Mouse (Mus musculus) midbrain, embryonic 13.5 days (tissue): ENCODE measurements at regions not wholly inside any gene's neighbourhood (a gene's known extent, or its start where the extent isn't known, plus 50 kb on each side); places are given as distances from the start of the nearest gene placed in this dataset.

ENCODE experiments used
- ATAC-seq: fragments of 200-750 bp; cut with Nextera tagmentation; 2 replicates; pipeline ENCODE4 v1.8.0; 2017; ENCODE audit warnings: mild to moderate bottlenecking, moderate TSS enrichment, moderate library complexity
- H3K27ac ChIP-seq: fragments of 300-500 bp; sonication (generic); 2 replicates; pipeline ENCODE4 v1.5.1; 2015; ENCODE audit warnings: inconsistent platforms, mild to moderate bottlenecking, moderate library complexity
- H3K27me3 ChIP-seq: fragments of 300-500 bp; sonication (generic); 2 replicates; pipeline ENCODE4 v1.6.1; 2015; ENCODE audit warnings: mild to moderate bottlenecking, inconsistent platforms
- H3K36me3 ChIP-seq: fragments of 300-500 bp; sonication (generic); 2 replicates; pipeline ENCODE4 v1.6.1; 2015; ENCODE audit warnings: mild to moderate bottlenecking, inconsistent platforms
- H3K4me1 ChIP-seq: fragments of 300-500 bp; sonication (generic); replicated peaks from 2 replicates; pipeline ENCODE4 v1.6.1; 2015; ENCODE audit warnings: inconsistent platforms
- H3K4me2 ChIP-seq: fragments of 300-500 bp; sonication (generic); replicated peaks from 2 replicates; pipeline ENCODE4 v1.6.1; 2015; ENCODE audit warnings: moderate library complexity, mild to moderate bottlenecking, inconsistent platforms
- H3K4me3 ChIP-seq: fragments of 300-500 bp; sonication (generic); replicated peaks from 2 replicates; pipeline ENCODE4 v1.5.1; 2015; ENCODE audit warnings: mild to moderate bottlenecking, inconsistent platforms
- H3K9ac ChIP-seq: fragments of 300-500 bp; sonication (generic); replicated peaks from 2 replicates; pipeline ENCODE4 v1.6.1; 2015; ENCODE audit warnings: mild to moderate bottlenecking, inconsistent platforms
- H3K9me3 ChIP-seq: fragments of 300-500 bp; sonication (generic); 2 replicates; pipeline ENCODE4 v1.6.1; 2016; ENCODE audit warnings: mild to moderate bottlenecking, inconsistent platforms
- WGBS: fragments of 180-500 bp; shearing (Covaris S2); methylation state at CpG from one replicate; pipeline ENCODE4 v1.1.7; 2015; 5-methylcytosine and 5-hydroxymethylcytosine counted together

DNA sequence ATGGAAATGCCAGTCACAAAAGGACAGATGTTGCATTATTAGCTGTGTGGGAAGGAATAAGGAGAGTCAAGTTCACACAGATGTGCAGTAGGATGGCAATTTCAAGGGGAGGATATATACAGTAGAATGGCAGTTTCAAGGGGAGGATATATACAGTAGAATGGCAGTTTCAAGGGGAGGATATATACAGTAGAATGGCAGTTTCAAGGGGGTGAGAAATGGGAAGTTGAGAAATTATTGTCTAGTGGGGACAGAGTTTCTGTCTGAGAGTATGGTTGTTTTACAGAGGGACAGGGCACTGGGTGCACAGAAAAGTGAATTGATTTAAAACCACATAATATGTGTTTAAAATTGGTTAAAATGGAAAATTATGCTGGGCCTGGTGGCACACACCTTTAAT lies 54.8 kb upstream of the Scel start:
- Histone ChIP-seq H3K4me2 (no peak overlapping the region), H3K4me3 (no peak overlapping the region), H3K9me3 (no peaks in the 10 kb centered on the region), H3K27ac (no peak overlapping the region), H3K9ac (no peak overlapping the region), H3K4me1 (peaks cover 5% of the 10 kb centered on the region), H3K36me3 (no peaks in the 10 kb centered on the region), H3K27me3 (no peaks in the 10 kb centered on the region)
- ATAC-seq: no peak

- H3K9ac ChIP-seq: no peak overlapping the region
- H3K9me3 ChIP-seq: no peaks in the 10 kb centered on the region
- H3K36me3 ChIP-seq: no peaks in the 10 kb centered on the region
- no peaks in the 10 kb centered on the region for H3K27me3 ChIP-seq
- no peak overlapping the region for H3K27ac ChIP-seq
- 96% methylated on average over 1 of the region's 1 CpGs for WGBS
- no peaks in the 10 kb centered on the region for H3K4me1 ChIP-seq
- ATAC-seq: no peak
- H3K4me2 ChIP-seq: no peak overlapping the region
- H3K4me3 ChIP-seq: no peak overlapping the region
These were observed 57.0 kb upstream of the Scel start for GRCm38 (mm10) chr14:103456106-103456505.

GRCm38 (mm10) chr14:103450756-103451155 lies 62.4 kb upstream of the Scel start:
- H3K27me3 ChIP-seq: no peaks in the 10 kb centered on the region
- no peak overlapping the region for H3K4me2 ChIP-seq
- 95% methylated on average over 6 of the region's 6 CpGs for WGBS
- H3K9ac ChIP-seq: no peak overlapping the region
- no peaks in the 10 kb centered on the region for H3K36me3 ChIP-seq
- no peak overlapping the region for H3K4me3 ChIP-seq
- no peaks in the 10 kb centered on the region for H3K9me3 ChIP-seq
- ATAC-seq: no peak
- H3K27ac ChIP-seq: no peak overlapping the region
- H3K4me1 ChIP-seq: no peaks in the 10 kb centered on the region

DNA sequence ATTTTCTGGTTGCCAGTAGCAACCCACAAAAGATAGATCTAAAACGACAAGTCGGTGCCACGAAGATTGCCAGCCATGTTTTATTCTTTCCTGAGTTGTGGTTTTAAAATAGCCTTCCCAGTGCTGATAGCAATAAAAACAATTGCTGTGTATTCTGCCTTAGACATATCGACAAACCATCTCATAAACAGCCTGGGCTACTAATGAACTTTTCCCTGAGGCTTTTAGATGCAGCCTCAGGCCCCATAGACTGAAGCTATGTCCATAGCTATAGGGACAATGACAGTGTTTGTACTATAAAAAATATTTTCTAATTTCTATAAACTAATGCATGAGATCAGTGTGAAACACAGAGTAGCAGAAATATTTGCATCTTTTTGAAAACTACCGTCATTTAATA lies 63.7 kb upstream of the Scel start:
- 62% methylated on average over 5 of the region's 5 CpGs for WGBS
- ATAC-seq: no peak
- H3K4me2 ChIP-seq: no peak overlapping the region
- no peak overlapping the region for H3K4me3 ChIP-seq
- H3K36me3 ChIP-seq: no peaks in the 10 kb centered on the region
- H3K27ac ChIP-seq: no peak overlapping the region
- no peak overlapping the region for H3K9ac ChIP-seq
- no peaks in the 10 kb centered on the region for H3K9me3 ChIP-seq
- H3K4me1 ChIP-seq: no peaks in the 10 kb centered on the region
- no peaks in the 10 kb centered on the region for H3K27me3 ChIP-seq

DNA sequence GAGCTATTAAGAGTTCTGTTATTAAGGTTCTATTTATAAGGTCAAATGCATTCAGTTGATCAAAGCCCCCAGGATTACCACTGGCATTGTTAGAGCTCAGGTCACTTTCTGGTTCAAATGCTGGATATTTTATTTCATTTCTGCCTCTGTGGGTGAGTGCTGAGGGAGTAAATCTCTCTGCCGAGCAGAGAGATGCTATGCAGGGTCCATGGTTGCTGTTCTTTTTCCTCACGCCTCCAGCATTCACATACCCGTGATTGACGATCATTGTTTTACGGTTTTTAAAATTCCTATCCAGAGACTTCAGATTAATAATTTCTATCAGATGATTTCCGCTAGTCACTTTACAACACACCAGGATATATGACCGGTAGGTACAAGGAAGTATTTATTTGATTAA lies 64.1 kb upstream of the Scel start:
- H3K27ac ChIP-seq: no peak overlapping the region
- WGBS: 58% methylated on average over 7 of the region's 7 CpGs

DNA sequence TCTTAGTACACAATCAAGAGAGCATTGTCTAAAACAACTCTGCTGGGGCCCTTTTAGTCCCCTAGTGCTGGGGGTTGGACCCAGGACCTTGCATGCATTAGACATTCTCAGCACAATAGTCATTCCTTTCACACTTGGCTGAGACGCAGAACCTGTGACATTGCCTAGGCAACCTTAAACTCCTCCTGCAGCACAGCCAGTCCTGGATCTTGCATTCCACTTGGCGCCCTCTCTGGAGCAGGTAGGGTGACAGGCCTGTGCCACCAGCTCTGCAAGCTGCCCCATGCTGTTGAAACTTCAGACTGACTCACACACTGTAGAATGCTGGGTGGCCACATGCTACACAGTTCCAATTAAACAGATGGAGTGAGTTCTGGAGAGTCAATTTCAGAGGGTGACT lies 66.5 kb upstream of the Scel start:
- no peaks in the 10 kb centered on the region for H3K9me3 ChIP-seq
- no peaks in the 10 kb centered on the region for H3K4me1 ChIP-seq
- H3K9ac ChIP-seq: no peak overlapping the region
- no peaks in the 10 kb centered on the region for H3K36me3 ChIP-seq
- ATAC-seq: 0 out of 2 replicates have a peak, but pooled peaks have one; percentile 45
- no peak overlapping the region for H3K4me3 ChIP-seq
- WGBS: 12% methylated on average over 2 of the region's 2 CpGs
- H3K4me2 ChIP-seq: no peak overlapping the region
- H3K27me3 ChIP-seq: no peaks in the 10 kb centered on the region
- H3K27ac ChIP-seq: no peak overlapping the region

More for the DNA sequence above, 64.1 kb upstream of the Scel start:
- H3K9ac ChIP-seq: no peak overlapping the region
- no peak overlapping the region for H3K4me3 ChIP-seq
- no peaks in the 10 kb centered on the region for H3K4me1 ChIP-seq
- no peaks in the 10 kb centered on the region for H3K9me3 ChIP-seq
- no peak for ATAC-seq
- no peak overlapping the region for H3K4me2 ChIP-seq
- no peaks in the 10 kb centered on the region for H3K36me3 ChIP-seq
- H3K27me3 ChIP-seq: no peaks in the 10 kb centered on the region

- Histone ChIP-seq H3K36me3 (no peaks in the 10 kb centered on the region), H3K4me2 (no peak overlapping the region), H3K27ac (no peak overlapping the region), H3K9me3 (no peaks in the 10 kb centered on the region), H3K27me3 (no peaks in the 10 kb centered on the region), H3K9ac (no peak overlapping the region), H3K4me1 (no peaks in the 10 kb centered on the region), H3K4me3 (no peak overlapping the region)
- no peak for ATAC-seq
- 58% methylated on average over 15 of the region's 15 CpGs for WGBS
These were observed 71.6 kb upstream of the Scel start for GRCm38 (mm10) chr14:103441454-103442065.

- ATAC-seq: no peak
- Histone ChIP-seq H3K27me3 (no peaks in the 10 kb centered on the region), H3K4me1 (no peaks in the 10 kb centered on the region), H3K9me3 (no peaks in the 10 kb centered on the region), H3K4me3 (no peak overlapping the region), H3K36me3 (no peaks in the 10 kb centered on the region), H3K4me2 (no peak overlapping the region), H3K27ac (no peak overlapping the region), H3K9ac (no peak overlapping the region)
- WGBS: 48% methylated on average over 8 of the region's 8 CpGs
These were observed 72.9 kb upstream of the Scel start for GRCm38 (mm10) chr14:103440243-103440642.

- Histone ChIP-seq H3K9me3 (no peaks in the 10 kb centered on the region), H3K27me3 (no peaks in the 10 kb centered on the region), H3K4me3 (no peak overlapping the region), H3K9ac (no peak overlapping the region), H3K27ac (no peak overlapping the region), H3K4me1 (no peaks in the 10 kb centered on the region), H3K4me2 (no peak overlapping the region), H3K36me3 (no peaks in the 10 kb centered on the region)
- ATAC-seq: no peak
- 69% methylated on average over 4 of the region's 4 CpGs for WGBS
These were observed 78.9 kb upstream of the Scel start for GRCm38 (mm10) chr14:103434218-103434617.

GRCm38 (mm10) chr14:103433106-103433505 lies 80.0 kb upstream of the Scel start:
- Histone ChIP-seq H3K9me3 (peaks cover 3% of the 10 kb centered on the region; the same call in 1 of the 2 replicates), H3K9ac (no peak overlapping the region), H3K4me3 (no peak overlapping the region), H3K4me1 (no peaks in the 10 kb centered on the region), H3K27me3 (no peaks in the 10 kb centered on the region), H3K36me3 (no peaks in the 10 kb centered on the region), H3K27ac (no peak overlapping the region), H3K4me2 (no peak overlapping the region)
- ATAC-seq: no peak
- WGBS: 90% methylated on average over 3 of the region's 3 CpGs

DNA sequence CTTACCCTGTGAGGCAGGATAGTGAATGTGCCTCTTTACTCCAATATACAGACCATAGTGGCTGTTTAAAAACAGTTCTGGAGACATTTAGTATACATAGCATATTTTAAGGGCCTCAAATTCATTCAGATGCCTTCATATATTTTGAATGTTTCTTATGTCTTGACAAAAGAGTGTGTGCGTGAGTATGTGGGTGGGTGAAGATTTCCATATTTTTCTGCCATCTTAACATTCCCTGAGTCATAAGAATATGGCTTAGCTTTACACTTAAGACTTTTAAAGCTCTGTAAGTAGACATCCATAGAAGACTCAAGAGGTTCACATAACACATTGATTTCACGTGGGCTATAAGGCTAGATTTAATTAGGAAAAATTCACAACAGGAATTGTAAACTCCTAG lies 81.3 kb upstream of the Mycbp2 start:
- H3K36me3 ChIP-seq: no peaks in the 10 kb centered on the region
- no peak overlapping the region for H3K27ac ChIP-seq
- no peak overlapping the region for H3K4me2 ChIP-seq
- H3K9me3 ChIP-seq: peaks cover 3% of the 10 kb centered on the region; the same call in 1 of the 2 replicates
- WGBS: 93% methylated on average over 2 of the region's 2 CpGs
- H3K4me1 ChIP-seq: no peaks in the 10 kb centered on the region
- no peak overlapping the region for H3K9ac ChIP-seq
- H3K4me3 ChIP-seq: no peak overlapping the region
- ATAC-seq: no peak
- no peaks in the 10 kb centered on the region for H3K27me3 ChIP-seq

GRCm38 (mm10) chr14:103421305-103421822 lies 74.8 kb upstream of the Mycbp2 start:
- ATAC-seq: no peak
- Histone ChIP-seq H3K36me3 (no peaks in the 10 kb centered on the region), H3K27ac (no peak overlapping the region), H3K9ac (no peak overlapping the region), H3K4me2 (no peak overlapping the region), H3K4me3 (no peak overlapping the region), H3K27me3 (no peaks in the 10 kb centered on the region), H3K4me1 (peaks cover 12% of the 10 kb centered on the region), H3K9me3 (no peaks in the 10 kb centered on the region)
- WGBS: 76% methylated on average over 10 of the region's 10 CpGs
